Mouse (Mus musculus) gonadal fat pad, adult 2 months (tissue): ENCODE results near the gene Lrrc49. TPM values are rescaled to one million over a fixed set of nuclear protein-coding genes. Genes with fewer than 3 reads are reported as not detected.

ENCODE experiments used
- DNase-seq: peaks from one replicate; pipeline ENCODE4 v3.0.0-alpha.2; 2012; ENCODE audit warnings: low read depth
- polyA plus RNA-seq: library from polyadenylated mRNA; depleted of rRNA; stranded (reverse); fragments of >200 nt; gene quantifications from 2 replicates; pipeline ENCODE4 v1.2.3, GENCODE M21; 2012; rRNA removed

Lrrc49 gene
- polyA plus RNA-seq, 1 experiment = 3.5 TPM

DNA sequence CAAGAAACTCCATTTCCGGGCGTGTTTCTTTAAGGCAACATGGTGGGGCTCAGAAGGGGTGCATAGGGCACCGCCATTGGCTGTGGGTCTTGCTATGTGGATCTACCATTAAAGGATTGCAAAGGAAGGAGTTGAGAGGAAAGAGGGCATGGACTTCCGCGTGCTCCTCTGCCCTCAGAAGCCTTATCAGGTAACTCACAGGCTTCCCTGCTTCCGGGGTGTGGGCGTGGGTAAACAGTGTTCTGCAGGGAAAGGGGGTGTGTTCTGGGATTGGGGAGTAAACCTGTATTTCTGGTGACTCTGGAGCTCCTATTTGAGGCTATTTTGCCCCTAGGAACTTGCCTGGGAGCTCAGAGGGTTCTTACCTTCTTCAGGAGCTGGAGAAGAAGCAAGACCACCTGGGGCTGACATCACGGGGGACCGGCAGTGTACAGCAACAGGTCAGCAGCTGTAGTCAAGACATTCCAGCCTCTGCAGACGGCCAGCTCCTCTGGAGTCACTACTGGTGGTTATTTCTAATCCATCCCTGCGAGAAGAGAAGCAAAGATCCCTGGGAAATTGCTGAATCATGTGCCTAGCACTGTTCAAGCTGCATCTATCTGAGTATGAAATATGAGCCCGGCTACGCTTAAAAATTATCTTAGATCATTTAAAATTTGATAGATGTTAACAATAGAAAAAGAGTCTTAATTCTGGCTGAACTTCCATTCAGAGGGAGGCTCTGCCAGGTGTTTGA lies 142.4 kb downstream of the Lrrc49 start:
- DNase-seq = no peak

DNA sequence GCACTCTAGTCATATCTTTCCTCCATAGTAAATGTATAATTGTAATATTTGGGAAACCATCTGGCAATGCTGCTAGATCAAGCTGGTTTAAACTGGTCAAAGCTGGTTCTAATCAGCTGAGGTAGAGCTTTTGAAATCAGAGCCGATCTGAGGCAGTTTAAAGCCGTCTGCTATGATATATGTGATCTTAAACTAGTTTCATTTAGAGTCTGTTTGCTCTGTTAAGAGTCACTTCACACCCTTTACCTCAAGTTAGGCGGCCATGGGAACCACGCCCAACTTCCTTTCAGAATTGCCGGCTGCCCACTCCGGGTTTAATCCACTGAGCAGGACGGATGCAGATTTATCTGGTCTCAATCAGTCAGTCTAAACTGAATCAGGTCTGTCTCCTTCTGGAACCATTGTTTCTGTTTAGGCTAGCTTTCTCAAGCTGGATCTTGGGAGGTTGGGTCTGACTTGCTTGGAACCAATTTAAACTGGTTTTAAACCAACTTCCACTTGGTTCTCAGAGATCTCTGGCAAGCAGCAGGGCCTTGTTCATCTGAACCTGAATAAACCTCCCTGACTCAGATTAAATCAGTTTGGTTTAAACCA lies 144.4 kb downstream of the Lrrc49 start:
- no peak for DNase-seq

DNA sequence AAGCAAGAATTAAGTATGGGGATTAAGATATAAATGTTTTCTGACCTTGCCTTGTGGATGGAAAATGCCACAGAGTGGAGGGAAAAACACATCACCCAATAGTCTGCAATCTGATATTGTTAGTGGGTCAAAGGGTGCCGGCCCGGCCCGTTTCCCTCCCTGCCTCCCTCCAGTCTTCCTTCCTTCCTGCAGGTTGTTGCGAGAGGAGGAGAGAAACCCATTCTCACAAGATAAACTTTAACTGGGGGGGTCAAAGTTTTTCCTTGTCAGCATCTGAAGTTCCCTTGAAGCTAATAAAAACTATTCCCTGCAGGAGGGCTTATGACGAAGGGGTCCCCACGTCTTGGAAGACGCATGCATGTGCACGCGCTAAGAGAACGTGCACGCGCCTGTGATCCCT lies 157.6 kb downstream of the Lrrc49 start:
- DNase-seq = no peak

DNA sequence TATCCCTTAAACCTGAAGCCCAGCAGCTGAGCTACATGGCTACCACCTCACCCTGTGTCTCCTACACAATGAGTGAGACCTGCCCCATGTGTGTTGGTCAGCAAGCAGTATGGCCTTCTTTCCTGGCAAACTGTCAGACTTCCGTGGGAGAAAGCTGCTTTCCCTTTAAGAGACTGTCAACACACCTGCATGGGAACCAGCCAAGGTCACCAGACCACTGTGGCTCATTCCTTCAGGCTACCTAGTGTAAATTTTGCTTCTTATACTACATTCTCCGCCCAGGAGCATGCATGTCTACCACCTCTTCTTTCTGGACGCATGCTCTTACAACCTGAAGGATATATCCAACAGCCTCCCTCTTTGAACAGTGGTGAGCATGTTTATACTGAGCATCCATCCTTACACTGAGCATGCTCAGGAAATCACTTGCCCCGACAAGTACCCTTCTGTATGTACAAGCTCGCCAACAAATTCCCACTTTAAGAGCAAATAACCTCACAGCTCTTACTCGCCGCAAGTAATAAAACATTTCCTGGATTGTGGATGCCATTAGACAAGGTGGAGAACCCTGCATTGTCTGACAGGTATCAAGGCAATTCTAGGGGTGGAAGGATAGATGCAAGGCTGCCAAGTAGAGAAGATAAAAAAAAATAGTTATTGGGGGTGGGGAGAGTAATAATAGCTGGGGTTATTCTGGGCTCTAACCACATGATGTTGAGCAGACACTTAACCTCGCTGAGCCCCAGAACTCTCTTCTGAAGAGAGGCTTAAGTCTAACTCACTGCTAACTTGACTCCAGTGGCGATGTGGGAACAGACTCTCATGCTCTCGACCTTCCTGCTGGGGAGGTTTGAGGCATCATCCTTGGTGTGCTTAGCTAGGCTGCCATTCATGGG lies 158.4 kb downstream of the Lrrc49 start:
- no peak for DNase-seq

DNA sequence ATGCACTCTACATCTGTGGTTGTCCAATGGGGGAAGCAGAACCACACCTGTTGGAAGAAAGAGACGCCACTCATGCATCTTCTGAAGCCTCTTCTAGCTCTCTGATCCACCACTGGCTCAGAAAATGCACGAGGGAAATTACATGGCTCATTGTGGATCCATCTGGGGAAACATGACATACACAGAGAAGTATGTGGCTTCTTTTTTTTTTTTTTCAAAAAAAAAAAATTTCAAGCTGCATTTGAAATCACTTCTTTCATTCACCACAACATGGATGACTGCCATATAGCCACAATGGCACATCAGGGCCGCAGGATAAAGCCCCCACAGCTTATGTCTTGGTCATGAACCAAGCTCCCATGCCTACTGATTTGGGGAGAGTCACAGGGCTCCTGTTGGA lies 159.7 kb downstream of the Lrrc49 start:
- DNase-seq = no peak

DNA sequence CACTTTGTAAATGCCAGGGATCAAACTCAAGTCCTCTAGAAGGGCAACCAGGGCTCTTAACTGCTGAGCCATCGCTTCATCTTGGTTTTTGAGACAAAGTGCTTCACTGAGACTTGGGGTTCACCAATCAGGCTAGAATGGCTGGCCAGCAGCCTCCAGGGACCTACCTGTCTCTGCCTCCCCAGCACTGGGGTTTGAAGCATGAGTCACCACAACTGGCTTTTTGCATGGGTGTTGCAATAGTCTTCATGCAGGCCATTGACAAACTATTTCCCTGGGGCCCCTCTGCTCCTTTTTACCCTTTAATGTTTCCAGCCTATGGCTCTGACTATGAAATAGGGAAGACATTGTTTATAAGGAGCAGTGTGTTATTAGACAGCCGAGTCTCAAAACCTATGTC lies 160.1 kb downstream of the Lrrc49 start:
- no peak for DNase-seq

DNA sequence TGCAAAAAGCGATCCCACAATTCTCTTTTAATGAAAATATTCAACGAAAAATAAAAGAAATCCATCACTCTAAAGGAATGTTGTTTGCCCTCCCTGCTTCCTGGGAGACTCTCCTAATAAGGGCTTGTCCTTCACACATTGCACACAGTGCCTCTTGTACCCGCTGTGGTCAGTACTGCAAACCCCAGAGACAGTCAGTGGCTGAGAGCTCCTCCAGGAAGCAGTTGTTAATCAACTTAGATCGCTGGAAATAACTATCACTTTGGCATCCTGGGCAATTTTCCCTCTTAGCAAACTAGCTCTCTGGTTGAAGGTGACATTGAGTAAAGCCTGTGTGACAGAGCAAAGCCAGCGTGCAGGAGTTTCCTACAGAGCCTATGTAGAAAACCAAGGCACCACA lies 160.9 kb downstream of the Lrrc49 start:
- DNase-seq = no peak

DNA sequence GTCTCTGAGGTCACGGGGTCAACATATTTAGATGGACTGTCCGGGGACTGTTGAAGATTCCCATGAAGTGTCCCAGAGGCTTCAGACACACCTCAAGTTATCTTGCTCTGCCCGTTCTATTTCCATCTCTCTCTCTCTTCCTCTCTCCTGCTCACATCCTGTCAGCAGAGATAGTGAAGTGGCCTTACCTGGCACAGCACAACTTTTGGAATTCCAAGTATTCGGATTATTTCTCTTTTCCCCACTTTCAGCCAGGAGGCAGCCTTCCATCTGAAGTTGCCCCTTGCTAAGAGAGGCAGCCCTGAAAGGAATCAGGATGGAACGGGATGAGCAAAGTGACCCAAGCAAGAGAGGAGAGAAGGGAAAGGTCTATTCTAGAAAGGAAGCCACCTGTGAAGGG lies 161.8 kb downstream of the Lrrc49 start:
- DNase-seq = no peak

DNA sequence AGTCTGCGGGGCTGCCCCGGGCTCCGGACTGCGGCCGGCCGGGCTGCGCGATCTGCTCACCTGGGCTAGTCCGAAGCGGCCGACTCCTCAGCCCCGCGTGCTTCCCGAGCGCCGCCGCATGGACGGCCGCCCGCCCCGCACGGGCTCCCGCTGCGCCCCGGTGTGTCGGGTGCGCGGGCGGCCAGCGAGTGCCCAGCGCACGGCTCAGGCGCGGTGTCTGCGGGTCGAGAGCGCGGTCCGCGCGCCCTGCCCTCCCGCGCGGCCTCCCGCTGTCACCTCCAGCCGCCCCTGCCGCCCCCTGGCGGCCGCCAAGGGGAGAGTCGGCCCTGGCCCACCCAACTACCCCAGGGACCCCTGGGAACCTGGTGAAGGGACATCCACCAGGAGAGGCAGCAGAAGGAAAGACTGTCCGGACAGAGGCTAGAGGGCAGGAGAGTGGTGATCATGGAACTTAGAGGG lies 166.1 kb downstream of the Lrrc49 start, which contains the start of gene Thsd4:
Thsd4 (minus strand) TSS at position 241 of the 459 bp plus-strand sequence.
- no peak for DNase-seq

DNA sequence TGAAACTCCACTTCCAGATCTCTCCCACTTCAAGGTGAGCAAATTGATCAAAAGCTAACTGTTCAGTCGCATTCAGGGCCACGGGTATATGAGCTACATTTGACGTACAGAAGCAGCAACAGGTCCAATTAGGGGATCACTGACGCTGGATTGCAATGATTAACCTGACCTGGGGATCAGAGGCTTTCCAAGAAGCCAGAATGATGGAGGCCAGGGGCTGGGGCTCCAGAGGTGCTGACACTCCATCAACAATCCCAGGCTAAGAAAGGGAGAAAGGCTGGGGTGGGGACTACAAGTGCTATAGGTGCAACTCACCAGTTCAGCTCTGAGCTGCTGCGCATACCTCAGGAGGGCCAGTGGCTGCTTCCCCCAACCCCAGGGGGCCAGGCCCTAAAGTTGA lies 166.8 kb downstream of the Lrrc49 start:
- DNase-seq = no peak

DNA sequence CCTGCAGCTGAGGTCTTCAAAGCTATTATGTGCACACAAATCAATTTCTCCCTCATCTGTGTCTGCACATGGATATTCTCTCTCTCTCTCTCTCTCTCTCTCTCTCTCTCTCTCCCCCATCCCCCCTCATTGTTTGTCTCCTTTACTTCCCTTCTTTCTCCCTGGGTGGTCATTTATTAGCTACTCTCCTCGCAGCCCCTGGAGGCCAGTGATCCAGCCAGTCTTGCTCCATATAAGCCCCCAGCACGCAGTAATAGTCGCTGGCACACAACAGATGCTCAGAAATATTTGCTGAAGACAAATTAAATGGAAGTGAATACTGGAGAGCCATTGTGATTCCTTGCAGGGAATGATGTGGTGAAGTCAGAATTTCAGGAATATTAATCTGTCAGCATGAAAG lies 168.4 kb downstream of the Lrrc49 start:
- no peak for DNase-seq

Other genes with a start within 250 kb of the Lrrc49 start
- gene Thsd4, start 166.1 kb downstream of the Lrrc49 start, polyA plus RNA-seq = 4.6 and 4.7 TPM in 2 replicates
- 0.84 and 0.94 TPM in 2 replicates for gene Larp6, start 24.8 kb upstream of the Lrrc49 start, polyA plus RNA-seq
- gene Uaca, start 106.4 kb upstream of the Lrrc49 start, polyA plus RNA-seq = 8.2 and 10.2 TPM in 2 replicates